Mouse (Mus musculus): ENCODE measurements around the gene Prr3.
"Not testable (repeated sequence)": the region's sequence is repeated elsewhere in the genome, so short reads cannot be mapped to it uniquely, and the experiment has no call there.

The Prr3 gene

GRCm38 (mm10) chr17:35998545-35999305 is 18.7 kb upstream of the Prr3 start:
- DNase-seq (ENCODE audit: inconsistent ontology term), result no peak

- DNase-seq (ENCODE audit: inconsistent ontology term), result no peak
These were observed 17.9 kb upstream of the Prr3 start for GRCm38 (mm10) chr17:35997713-35998510.

GRCm38 (mm10) chr17:35996949-35997348 is 16.9 kb upstream of the Prr3 start:
- DNase-seq (ENCODE audit: inconsistent ontology term), result peak; percentile 88

GRCm38 (mm10) chr17:35994879-35995240 is 14.8 kb upstream of the Prr3 start:
- DNase-seq (ENCODE audit: inconsistent ontology term), result no peak

- DNase-seq (ENCODE audit: inconsistent ontology term), result peak; percentile 79
These were observed 14.3 kb upstream of the Prr3 start for GRCm38 (mm10) chr17:35994175-35994878.

- DNase-seq (ENCODE audit: inconsistent ontology term), result peak; percentile 71
These were observed 13.6 kb upstream of the Prr3 start for GRCm38 (mm10) chr17:35993675-35994074.

GRCm38 (mm10) chr17:35991781-35992180 is 11.7 kb upstream of the Prr3 start:
- DNase-seq (ENCODE audit: inconsistent ontology term), result no peak

GRCm38 (mm10) chr17:35981776-35982175 is 1.7 kb upstream of the Prr3 start:
- DNase-seq (ENCODE audit: inconsistent ontology term), result no peak

- DNase-seq (ENCODE audit: inconsistent ontology term), result peak; percentile 63
These were observed 323 bp upstream of the Prr3 start for GRCm38 (mm10) chr17:35980363-35980754.

GRCm38 (mm10) chr17:35978811-35979400 is 1.1 kb downstream of the Prr3 start:
- no peak for DNase-seq (ENCODE audit: inconsistent ontology term)

GRCm38 (mm10) chr17:35972131-35972530 is 7.9 kb downstream of the Prr3 start:
- no peak for DNase-seq (ENCODE audit: inconsistent ontology term)

GRCm38 (mm10) chr17:35969418-35970389 is 10.3 kb downstream of the Prr3 start, which contains the start of gene Abcf1:
Gene Abcf1 (minus strand): TSS chr17:35969761.
- peak; percentile 98 for DNase-seq (ENCODE audit: inconsistent ontology term)

GRCm38 (mm10) chr17:35967621-35968020 is 12.4 kb downstream of the Prr3 start:
- DNase-seq (ENCODE audit: inconsistent ontology term), result no peak

GRCm38 (mm10) chr17:35963279-35963678 is 16.8 kb downstream of the Prr3 start:
- DNase-seq (ENCODE audit: inconsistent ontology term), result no peak

- no peak for DNase-seq (ENCODE audit: inconsistent ontology term)
These were observed 21.4 kb downstream of the Prr3 start for GRCm38 (mm10) chr17:35958533-35959223.

GRCm38 (mm10) chr17:35954665-35955064 is 25.4 kb downstream of the Prr3 start:
- no peak for DNase-seq (ENCODE audit: inconsistent ontology term)

- not testable (repeated sequence) for DNase-seq (ENCODE audit: inconsistent ontology term)
These were observed 27.5 kb downstream of the Prr3 start for GRCm38 (mm10) chr17:35952559-35952958.

GRCm38 (mm10) chr17:35950946-35951345 is 29.1 kb downstream of the Prr3 start:
- not testable (repeated sequence) for DNase-seq (ENCODE audit: inconsistent ontology term)

- DNase-seq (ENCODE audit: inconsistent ontology term), result no peak
These were observed 40.1 kb downstream of the Prr3 start for GRCm38 (mm10) chr17:35939941-35940340.

GRCm38 (mm10) chr17:35939108-35939507 is 40.9 kb downstream of the Prr3 start:
- DNase-seq (ENCODE audit: inconsistent ontology term), result no peak
